Mouse (Mus musculus) C2C12 (cell line): ENCODE data around the gene Bmp5.

Experiments
- CTCF ChIP-seq: IDR thresholded peaks from one replicate; pipeline ENCODE4 v1.5.1; 2011; ENCODE audit not compliant: control insufficient read depth, insufficient read depth, insufficient read length
- MAX ChIP-seq: IDR thresholded peaks from one replicate; pipeline ENCODE4 v1.6.1; 2011; ENCODE audit warnings: mild to moderate bottlenecking, control low read depth
- MYOD1 ChIP-seq: IDR thresholded peaks from one replicate; pipeline ENCODE4 v1.6.1; 2011; ENCODE audit warnings: low read depth; ENCODE audit not compliant: control insufficient read depth, insufficient read length
- MYOG ChIP-seq: IDR thresholded peaks from one replicate; pipeline ENCODE4 v1.6.1; 2011; ENCODE audit not compliant: control insufficient read depth, insufficient read length; ENCODE audit errors: extremely low read depth
- USF1 ChIP-seq: IDR thresholded peaks from one replicate; pipeline ENCODE4 v1.6.1; 2011; ENCODE audit warnings: low read depth, mild to moderate bottlenecking, control low read depth, moderate library complexity

GRCm38 (mm10) chr9:75916027-75916426 lies 140.9 kb downstream of the Bmp5 start:
- TF ChIP-seq CTCF (no peak), USF1 (no peak), MYOD1 (no peak), MAX (no peak), MYOG (no peak)
